Mouse (Mus musculus) kidney, postnatal 25 days (tissue): ENCODE measurements around the gene Mrps35.

Experiments used
- DNase-seq, 2 experiments: peaks; one replicate each; pipeline ENCODE4 v3.0.0; 2021; ENCODE audit warnings: mixed read lengths in 2 of 2

The Mrps35 gene

DNA sequence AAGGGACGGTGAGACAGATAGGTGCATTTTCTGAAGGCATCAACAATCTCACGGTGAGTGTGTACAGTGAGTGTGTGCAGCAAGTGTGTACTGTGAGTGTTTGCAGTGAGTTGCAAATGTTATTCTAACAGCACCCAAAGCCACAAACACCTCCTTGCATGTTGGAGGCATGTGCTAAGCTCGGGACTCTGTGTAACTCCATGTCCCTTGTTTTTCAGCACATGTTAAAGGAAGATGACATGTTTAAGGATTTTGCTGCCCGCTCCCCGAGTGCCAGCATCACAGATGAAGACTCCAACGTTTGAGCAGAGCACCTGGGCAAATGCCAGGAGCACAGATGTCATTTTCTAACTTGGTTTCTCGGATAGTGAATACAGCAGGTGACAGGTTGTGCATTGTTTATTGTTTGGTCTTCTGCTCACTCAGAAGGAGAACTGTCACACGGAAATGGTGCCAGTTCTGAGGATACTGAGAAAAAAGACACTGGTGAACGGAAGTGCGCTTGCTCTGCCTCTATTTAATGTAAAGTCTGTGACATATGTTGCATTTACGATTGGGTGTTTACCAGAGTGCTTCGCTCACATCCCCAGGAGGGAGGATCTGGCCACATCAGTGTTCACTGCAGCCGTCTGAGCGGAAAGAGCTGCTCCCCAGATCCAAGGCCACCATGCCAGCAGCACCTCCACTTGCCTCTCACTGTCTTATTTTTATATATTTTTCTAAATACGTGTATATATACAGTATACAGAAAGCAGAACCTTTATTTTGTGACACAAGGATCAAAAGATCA is 12.3 kb upstream of the Mrps35 start:
- DNase-seq = no peak

DNA sequence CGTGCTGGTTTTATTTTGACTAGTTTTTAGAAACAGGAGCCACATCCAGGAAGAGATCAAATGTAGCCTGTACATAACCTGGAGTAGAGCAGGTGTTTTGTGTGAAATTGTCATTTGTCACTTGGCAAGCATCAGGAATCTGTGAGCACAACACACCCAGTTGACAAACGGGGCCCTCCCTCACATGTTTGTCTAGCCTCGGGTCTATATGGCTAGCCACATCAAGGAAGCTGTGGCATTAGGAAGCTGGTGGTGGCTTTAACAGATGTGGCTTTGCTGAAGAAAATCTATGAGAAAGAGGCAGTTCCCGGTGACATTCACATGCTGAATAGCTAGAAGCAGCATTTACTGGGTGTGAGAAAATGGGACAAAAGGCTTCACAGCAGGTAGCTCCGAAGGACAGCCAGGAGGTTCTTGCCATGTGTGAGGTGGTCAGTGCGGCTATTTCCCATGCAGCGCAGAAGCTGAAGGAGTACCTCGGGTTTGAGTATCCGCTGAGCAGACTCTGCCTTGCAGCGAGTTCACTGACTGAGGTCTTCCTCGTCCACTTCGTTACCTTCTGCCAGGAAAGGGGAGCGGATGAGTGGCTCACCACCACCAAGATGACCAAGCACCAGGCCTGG is 10.2 kb upstream of the Mrps35 start, which contains the start of gene Rep15:
Gene Rep15 (plus strand): TSS at position 282 of the 623 bp plus-strand sequence.
- no peak for DNase-seq

DNA sequence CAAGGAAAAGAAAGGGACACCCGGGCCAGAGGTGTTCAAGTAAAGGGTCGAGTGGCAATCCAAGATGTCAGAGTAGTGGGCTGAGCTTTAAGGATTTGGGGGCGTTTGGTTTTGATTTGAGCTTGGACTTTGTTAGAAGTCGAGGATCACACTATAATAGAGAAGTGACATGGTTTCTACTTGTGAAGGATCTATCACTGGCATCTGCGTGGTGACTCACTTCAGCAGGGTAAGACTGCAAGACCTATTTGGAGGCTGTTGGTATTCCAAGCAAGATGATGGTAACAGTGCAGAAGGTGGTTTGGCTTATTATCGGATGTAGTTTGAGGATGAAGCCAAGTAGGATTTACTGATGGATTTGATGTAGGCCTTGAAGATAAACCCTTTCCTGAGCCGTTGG is 1.1 kb downstream of the Mrps35 start:
- DNase-seq = no peak

DNA sequence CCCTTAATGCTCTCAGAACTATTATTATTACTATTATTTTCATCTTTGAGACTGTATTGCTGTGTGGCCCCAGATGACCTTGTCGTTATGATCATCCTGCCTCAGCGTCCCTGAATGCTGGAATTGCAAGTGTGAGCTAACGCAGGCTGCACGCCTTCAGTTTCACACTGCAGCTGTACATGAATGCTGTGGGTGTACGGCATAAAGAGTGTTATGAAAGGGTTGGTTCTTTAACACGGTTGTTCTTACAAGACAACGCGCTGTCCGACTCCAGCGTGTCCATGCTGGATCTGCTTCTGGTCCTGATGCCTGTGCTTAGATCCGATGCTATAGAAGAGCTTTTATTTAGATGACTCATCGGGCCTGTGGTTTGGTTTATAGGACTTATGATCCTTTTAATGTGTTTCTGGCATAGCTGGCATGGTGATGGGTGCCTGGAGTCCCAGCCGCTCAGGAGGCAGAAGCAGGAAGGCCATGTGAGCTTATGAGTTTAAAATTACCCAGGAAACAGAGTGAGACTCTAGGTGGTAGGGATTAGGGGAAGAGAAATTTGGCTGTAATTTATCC is 6.8 kb downstream of the Mrps35 start:
- no peak for DNase-seq

DNA sequence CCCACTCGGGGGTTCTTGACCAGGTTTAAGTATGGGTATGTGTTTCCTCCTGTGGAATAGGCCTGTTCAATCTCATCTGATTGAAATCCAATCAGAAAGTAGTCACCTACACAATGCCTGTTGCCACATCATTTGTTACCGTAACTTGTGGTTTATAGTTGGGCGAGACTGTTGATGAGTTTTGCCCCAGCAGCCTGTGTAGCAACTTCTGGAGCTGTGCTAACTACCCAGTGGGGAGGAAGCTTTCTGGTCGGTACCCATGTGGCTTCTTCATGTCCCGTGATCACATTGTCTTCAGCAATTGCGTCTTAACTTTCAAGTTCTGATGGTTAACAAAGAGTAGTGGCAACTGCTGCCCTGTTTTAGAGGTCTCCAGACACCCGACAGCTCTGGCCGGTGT is 9.1 kb downstream of the Mrps35 start:
- DNase-seq = no peak

DNA sequence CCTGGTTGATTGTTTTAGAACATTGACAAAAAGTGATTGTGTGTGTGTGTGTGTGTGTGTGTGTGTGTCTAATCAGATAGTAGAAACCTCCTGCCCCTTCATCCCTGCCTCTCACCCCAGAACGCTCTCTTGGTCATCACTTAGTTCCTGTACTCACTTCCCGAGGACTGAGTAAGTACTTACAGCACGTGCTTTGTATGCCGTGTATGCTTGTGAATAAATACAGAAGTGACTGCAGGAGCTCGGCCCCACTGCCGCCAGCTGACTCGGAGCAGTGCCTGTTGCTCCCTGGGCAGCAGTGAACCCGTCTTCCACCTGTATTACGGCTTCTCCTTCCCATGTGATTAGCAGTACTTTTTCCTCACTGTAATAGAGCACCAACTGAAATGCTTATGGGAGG is 9.9 kb downstream of the Mrps35 start:
- DNase-seq = no peak

DNA sequence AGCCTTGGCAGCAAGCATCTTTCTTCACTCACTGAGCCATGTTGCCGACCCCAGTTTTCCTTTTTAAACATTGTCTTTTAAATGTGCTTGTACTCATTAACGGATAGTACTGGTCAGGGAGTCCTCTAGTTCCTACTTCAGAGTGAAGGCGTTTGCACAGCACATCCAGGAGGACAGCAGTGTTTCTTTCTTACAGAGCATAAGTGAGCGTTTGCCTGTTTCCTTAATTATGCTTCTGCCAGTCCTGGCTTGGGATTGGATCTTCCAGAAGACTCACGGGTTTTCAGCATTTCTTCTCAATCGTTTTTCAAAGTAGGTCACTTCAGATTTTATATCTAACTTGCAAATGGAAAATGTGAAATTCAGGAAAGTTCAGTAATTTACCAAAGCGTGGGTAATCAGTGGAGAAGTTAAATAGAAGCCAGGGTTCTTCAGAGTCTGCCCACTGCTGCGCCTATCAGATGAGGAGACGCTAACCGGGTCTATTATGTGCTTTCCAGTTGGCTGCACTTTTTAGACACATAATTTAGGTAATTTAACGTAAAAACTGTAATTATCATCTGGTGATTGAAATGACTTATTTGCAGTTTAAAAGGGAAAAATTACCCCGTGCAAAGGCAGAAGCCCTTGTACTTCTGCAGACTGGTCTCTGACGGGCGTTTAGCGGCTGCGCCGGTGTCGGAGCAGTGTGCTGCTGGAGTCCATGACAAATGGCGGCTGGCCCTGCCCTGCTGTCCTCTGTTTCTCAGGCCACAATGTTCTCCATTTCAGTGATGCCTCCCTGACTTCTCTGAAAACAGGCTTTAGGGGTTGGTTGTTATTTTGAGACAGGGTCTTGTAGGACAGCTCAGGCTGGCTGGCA is 11.5 kb downstream of the Mrps35 start:
- peak; percentile 23 to 54 for DNase-seq

GRCm38 (mm10) chr6:147055374-147055977 is 12.9 kb downstream of the Mrps35 start:
- no peak for DNase-seq

DNA sequence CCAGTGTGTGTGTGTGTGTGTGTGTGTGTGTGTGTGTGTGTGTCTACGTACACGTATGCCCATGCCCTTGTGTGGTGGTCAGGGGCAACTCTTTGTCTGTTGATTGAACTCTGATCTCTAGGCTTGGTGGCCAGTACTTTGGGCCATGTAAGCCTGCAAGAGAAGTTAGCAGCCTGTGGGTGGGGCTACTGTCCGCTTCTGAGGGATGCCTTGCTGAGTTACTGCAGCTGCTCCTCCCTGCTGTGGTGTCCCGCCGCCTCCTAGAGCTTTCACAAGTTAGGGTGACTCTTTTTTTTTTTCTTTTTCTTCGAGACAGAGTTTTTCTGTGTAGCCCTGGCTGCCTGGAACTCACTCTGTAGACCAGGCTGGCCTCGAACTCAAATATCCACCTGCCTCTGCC is 16.8 kb downstream of the Mrps35 start:
- DNase-seq = no peak

- no peak for DNase-seq
Observed at GRCm38 (mm10) chr6:147061630-147062029, 19.1 kb downstream of the Mrps35 start.

DNA sequence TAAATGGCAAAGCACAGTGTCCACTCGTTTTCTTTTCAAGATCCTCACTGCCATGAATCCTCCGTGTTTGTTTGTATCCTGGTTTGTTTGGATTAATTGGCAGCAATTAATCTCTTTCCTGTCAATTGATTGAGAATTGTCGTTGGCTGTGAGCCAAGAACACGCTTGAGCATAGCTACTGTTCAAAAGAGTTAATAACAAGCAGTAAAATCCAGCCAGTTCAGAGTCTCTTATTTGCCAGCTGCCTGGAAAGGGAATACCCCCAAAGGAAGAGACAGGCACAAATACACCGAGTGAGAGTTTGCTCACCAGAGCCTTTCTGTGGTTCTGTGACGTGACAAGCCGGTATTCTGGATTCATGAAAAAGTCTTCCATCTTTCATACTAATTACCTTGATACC is 19.5 kb downstream of the Mrps35 start:
- no peak for DNase-seq

DNA sequence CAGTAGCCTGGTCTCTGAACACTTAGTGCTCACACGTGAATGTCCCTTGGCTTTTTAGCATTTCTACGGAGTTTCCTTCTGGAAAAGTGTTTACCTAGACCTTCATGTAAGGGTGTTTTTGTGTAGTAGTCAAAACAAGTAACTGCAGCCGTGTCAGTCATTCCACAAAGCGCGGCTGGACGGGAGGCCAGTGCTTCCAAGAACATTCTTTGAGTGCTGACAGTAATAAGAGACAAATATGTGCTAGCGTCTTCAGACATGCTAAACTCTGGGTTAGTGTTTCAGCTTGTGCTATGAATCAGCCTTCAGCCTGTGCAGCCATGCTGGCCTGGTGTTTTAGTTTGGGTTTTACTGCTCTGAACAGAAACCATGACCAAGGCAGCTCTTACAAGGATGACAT is 20.1 kb downstream of the Mrps35 start:
- DNase-seq = no peak

DNA sequence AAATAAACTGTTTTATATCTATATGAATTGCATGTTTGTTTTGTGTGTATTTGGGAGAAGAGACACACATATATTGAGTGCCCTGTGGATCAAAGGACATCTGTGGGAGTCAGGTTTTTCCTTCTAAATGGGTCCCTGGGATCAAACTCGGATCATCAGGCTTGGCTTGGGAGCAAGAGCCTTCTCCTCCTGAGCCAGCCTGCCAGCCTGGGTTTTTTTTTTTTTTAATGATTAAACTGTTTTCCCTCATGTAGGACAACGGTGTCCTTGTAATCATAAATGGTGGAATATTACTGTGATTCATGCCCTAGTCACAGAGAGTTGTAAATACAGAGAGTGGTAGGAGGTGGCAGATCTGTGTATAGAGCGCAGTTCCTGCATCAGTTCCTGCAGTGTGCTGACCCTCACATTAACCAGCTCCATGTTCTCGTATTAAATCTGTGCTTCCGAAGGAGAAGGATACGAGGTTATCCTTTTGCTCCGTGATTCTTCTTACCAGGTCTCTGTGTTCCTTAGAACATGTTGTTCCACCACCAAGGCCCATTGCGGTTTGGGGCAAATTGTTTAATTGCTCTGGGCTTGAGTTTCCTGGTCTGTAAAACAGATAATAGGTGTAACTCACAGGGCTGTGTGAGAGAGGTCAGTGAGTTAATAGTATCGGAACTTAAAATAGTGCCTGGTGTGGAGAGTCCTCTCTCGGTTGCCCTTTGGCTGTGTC is 21.8 kb downstream of the Mrps35 start:
- no peak for DNase-seq

DNA sequence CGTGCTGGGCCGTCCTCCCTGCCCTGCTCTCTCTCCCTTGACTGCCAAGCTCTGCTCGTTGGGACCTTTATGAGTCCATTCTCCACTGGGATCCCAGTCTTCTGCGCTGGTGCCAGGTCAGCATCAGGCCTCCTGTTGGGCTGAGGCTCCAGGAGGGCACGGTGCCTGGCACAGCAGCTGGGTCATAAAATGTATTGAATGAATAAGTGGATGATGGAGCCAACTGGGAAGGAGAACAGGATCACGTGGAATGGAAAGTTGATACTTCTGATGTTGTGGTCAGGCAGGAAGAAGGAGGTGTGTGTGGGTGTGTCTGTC is 22.3 kb downstream of the Mrps35 start:
- peak; percentile 58 to 84 for DNase-seq

DNA sequence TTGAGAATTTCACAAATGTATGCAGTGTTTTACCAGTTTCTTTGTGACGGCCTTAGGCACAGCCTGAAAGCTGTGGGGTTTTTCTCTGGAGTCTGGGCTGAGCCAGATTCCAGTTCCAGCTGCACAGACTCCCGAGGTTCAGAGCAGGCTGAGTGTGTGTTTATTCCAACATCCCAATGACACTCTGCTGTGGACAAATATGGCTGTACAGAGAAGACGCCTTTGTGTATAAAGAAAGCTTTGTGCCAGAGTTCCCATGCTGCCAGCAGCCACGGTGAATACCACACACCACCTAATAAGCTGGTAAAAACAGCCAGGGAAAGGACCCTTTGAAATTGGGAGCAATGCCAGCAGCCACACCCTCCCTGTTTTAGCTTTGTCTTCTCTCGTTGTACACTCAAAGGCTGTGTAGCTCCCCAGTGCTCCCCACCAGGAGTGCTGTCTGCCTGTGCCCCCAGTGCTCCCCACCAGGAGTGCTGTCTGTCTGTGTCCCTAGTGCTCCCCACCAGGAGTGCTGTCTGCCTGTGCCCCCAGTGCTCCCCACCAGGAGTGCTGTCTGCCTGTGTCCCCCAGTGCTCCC is 33.3 kb downstream of the Mrps35 start:
- DNase-seq = no peak

GRCm38 (mm10) chr6:147076878-147077277 is 34.3 kb downstream of the Mrps35 start:
- no peak for DNase-seq

DNA sequence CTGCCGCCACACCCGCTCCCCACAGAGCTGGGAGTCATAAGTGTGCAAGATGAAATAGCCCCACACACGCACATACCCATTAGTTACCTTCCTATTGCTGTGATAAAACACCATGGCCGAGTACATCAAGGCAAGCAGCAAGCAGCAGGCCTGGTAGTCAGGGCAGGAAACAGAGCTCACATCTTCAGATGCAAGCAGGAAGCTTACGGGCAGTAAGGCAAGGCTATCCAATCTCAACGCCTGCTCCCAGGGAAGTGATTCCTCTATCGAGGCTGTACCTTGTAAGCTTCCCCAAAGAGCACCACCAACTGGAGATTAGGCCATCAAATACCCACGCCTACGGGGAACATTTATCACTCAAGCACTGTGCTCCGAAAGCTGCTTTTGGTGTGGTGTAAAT is 37.4 kb downstream of the Mrps35 start:
- no peak for DNase-seq

- no peak for DNase-seq
Observed at GRCm38 (mm10) chr6:147085398-147086040, 43.0 kb downstream of the Mrps35 start.

GRCm38 (mm10) chr6:147086594-147087225 is 44.1 kb downstream of the Mrps35 start, which contains the start of gene Mansc4:
Gene Mansc4, minus strand, starts transcription at chr6:147087032.
- DNase-seq = peak; percentile 75 to 87

- DNase-seq = peak; percentile 64 to 86
Observed at GRCm38 (mm10) chr6:147087736-147088135, 45.2 kb downstream of the Mrps35 start.

- no peak for DNase-seq
Observed at GRCm38 (mm10) chr6:147088517-147088916, 46.0 kb downstream of the Mrps35 start.
